Mouse (Mus musculus) left cerebral cortex, postnatal 25 days (tissue): ENCODE results near the gene Raph1. TPM values are rescaled to one million over a fixed set of nuclear protein-coding genes. Genes with fewer than 3 reads are reported as not detected.
A peak's percentile ranks its signal among the peaks of the same experiment; 100 is the strongest.

Experiments used
- DNase-seq, 2 experiments: peaks; one replicate each; pipeline ENCODE4 v3.0.0; 2022; ENCODE audit warnings: low spot score in 2 of 2, mixed read lengths in 1 of 2
- intact Hi-C: fragments of 180-260 bp; cut with DNase I; formaldehyde crosslinking; loops from one replicate; pipeline ENCODE4 v1.15.1; 2025
- total RNA-seq, 2 experiments: library from RNA; stranded (reverse); gene quantifications; 2 replicates each; pipeline ENCODE4 v1.2.3; 2021

Gene Raph1
- 10 to 100 TPM; 79.6 to 89.1 TPM for total RNA-seq

DNA sequence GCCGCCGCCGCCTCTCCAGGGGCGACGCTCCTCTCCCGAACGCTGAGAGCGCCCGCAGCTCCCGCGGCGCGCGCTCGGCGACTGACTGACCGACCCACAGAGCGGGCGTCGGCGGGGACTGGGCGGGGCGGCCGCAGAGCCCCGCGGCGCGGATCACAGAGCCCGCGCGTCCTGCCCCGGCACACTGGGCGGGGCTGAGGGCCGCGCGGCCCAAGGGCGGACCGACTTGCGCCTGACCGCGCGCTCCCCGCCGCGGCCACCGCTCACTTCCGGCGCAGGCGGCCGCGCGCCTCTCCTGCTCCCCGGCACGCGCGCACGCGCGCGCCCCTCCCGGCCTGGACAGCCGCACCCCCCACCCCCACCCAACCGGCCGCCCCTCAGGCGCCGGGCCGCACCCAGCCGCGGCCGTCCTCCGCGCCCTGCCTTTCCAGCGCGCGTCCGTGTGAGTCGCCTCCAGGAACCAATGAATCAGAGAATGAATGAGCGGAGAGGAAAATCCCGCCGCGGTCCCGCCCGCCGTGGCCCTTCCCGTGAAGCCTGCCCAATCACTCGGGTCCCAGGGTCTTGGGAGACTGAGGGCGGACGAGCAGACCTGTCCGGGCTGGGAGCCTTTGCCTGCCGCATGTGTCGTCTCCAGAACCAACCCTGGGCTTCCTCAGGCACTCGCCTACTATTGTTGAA is at the start of gene Raph1:
Gene Raph1, minus strand, starts transcription at position 474 of the 681 bp plus-strand sequence.
- intact Hi-C loops: loop anchor here (2.0 to 5.0 kb wide), 5 partner anchors 91 to 296 kb away; partner anchors contain the start of gene Abi2
- DNase-seq: peak; percentile 82

DNA sequence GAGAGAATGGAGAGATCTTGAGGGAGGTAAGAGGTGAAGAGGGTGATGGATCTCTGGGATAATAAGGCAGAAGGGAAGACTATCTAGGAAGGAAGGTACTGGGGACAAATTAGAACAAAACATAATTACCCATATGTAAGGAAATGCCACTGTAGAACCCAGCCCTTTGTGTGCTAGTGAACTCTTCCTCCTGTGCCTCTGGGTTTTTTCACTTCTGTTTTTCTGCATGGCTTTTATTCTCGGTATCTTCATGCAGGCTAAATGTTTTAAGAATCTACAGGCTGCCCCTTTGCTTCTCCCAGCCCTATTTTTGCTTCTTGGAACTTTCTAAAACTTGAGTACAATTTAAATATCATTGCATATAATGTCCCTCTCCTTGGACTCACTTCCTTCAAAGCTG is 48.8 kb upstream of the Raph1 start:
- intact Hi-C loops: no loop called here
- no peak for DNase-seq

DNA sequence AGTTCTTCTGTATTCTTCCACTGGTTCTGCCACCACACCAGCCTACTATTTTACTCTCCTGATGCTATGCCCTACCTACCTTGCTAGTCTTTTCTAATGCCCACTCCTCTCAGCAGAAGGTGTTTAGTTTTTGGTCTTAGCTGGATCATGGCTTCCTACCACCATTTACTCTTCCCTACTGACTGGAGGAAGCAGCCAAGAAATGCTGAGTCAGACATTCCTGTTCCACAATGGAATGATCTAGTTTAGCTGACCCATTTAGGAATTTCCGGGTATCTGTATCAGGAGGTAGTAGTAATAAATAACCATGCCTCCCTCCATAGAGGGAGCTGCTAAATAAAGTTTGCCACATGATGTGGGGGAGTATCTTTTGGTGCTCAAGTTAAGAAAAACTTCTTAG is 48.0 kb upstream of the Raph1 start:
- peak in 1 of 2 experiments; percentile 44 for DNase-seq
- intact Hi-C loops: no loop called here

GRCm38 (mm10) chr1:60611968-60612367 is 45.1 kb upstream of the Raph1 start:
- DNase-seq: no peak
- intact Hi-C loops: no loop called here

- DNase-seq: no peak
- intact Hi-C loops: no loop called here
Observed at GRCm38 (mm10) chr1:60610631-60611030, 43.7 kb upstream of the Raph1 start.

DNA sequence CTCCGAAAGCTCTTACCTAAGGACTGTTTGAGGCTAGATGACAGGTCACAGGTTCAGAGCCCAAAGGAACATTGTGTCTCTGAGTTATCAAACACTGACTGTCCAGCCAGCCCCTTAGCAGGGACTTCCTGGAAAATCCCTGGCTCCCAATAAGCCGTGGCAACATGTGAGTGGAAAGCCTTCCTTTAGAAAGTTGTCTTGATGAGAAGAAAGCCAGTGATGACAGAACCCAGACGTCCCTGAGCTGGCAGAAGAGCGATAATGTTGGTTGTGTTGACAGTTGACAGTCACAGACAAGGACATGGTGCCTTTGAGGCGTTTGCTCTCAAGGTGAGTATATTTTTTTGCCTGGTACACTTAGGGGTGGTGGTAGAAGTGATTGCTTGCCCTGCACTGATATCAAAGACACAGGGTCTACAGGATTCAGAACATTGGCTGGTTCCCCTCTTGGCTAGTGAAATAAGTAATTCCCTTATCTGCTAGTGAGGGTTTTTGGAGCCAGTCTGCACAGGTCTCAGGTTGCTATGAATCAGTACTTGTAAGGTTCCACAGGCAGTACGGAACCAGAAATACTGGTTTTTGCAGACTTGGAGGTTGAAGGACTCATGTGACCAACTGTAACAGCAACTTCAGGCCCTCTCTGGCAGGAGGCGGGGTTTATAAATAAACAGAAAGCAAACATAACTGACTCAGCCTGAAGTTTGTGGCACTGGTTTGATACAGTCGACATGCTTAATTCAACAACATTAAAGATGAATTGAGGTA is 42.3 kb upstream of the Raph1 start:
- DNase-seq: no peak
- intact Hi-C loops: no loop called here

- intact Hi-C loops: no loop called here
- DNase-seq: no peak
Observed at GRCm38 (mm10) chr1:60604481-60605021, 37.6 kb upstream of the Raph1 start.

DNA sequence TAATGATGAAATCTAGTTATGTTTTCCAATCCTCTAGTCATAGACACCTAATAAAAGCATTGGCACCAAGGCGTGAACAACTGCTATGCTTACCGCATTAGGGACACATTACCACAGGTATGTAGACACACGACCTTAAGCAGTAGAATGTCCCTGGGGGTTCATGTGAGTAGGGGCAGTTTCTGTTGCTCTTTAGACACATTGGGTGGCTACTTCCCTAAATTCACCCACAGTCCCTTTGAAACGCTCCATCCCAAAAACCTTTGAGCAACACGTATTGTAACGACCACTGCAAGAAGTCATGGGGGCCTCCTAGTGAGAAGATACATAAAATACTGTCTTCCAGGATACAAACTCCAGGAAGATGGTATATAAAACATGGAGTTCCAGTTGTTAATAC is 33.8 kb upstream of the Raph1 start:
- intact Hi-C loops: no loop called here
- no peak for DNase-seq

DNA sequence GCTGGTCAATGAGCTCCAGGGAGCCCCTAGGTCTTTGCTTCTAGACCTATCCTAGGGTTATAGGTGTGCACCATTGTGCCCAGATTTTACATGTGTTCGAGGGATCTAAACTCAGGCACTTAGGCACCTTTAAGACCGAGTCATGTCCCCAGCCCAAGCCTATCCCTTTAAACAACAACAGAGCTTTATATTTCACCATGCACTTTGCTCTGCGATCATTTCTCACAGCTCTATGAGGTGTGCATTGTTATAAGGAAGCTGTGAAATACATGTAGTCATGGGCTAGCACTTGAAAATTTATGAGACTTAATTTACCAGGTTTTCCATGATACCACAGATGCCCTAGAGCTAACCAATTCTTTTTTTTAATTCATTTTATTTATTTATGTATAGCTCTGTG is 33.0 kb upstream of the Raph1 start:
- intact Hi-C loops: no loop called here
- no peak for DNase-seq

DNA sequence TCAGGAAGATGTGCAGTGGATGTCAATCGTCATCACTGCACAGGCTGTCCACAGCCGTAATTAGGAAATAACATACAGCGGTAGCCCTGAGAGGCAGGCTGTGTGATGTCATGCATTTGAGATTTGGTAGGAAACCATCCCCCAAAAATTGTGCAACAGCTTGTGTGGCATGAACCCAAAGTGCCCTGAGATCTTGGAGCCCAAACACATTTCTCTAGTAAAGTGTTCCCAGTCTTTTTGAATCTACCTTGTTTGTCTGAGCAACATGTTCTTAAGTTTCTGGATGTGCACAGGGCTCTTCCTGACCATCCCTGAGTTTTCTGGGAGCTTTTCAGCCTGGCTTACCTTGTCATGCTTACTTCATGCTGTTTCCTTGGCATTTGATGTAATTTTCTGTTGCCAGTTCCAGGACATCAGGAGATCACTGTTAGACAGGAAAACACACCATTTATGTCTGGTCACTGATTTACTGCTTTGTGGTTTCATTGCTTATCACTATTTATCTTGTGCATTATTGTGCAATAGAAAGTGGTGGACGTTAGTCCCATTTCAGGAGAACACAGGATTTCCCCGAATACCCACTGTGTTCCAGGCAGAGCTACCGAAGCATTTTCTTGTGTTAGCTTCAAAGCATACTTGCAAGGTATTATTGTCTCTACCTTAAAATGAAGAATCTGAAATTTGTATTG is 32.3 kb upstream of the Raph1 start:
- intact Hi-C loops: no loop called here
- DNase-seq: no peak

GRCm38 (mm10) chr1:60596386-60597320 is 29.7 kb upstream of the Raph1 start:
- intact Hi-C loops: no loop called here
- no peak for DNase-seq

DNA sequence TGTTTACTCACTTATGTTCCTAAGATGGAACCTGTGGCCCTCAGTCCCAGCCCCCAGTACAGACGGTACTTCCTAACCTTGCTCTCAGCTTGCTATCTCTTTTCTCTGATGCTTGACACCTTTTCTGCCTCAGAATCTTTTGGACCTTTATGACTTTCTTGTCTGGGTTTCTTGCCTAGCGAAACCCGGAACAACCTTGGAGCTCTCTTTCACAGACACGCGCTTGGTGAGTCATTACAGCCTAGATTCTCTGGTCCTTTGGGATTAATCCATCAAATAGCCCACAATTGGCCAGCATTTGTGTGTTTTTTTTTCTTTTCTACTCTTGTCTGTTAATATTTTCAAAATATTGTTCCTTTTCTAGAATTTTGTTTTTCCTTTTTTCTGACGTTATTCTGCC is 26.2 kb upstream of the Raph1 start:
- no peak for DNase-seq
- intact Hi-C loops: no loop called here

GRCm38 (mm10) chr1:60588887-60589629 is 22.2 kb upstream of the Raph1 start:
- no peak for DNase-seq
- intact Hi-C loops: no loop called here

GRCm38 (mm10) chr1:60580990-60581389 is 14.1 kb upstream of the Raph1 start:
- peak in 1 of 2 experiments; percentile 26 for DNase-seq
- intact Hi-C loops: no loop called here

- DNase-seq: no peak
- intact Hi-C loops: no loop called here
Observed at GRCm38 (mm10) chr1:60579886-60580285, 13.0 kb upstream of the Raph1 start.

DNA sequence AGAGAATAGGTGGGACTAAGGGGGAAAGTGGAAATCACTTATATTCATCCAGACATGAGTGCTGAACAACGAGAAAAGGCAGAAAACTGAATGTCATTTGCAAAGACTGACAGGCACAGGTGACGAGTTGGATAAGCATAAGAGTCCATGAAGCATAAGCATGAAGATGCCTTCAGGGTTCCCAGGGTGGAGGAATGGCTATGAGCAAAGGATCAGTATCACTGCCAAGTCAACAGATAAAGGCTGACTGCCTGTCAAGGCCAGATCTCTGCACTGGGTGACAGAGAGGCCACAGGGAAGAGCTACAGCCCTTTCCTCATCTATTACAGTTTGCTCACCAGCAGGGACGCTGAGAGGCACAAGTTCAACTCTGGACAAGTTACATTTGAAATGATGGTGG is 5.8 kb upstream of the Raph1 start:
- DNase-seq: no peak
- intact Hi-C loops: no loop called here

- intact Hi-C loops: loop anchor here (5.0 kb wide), 4 partner anchors 88 to 293 kb away; no protein-coding TSS in a partner anchor
- no peak for DNase-seq
Observed at GRCm38 (mm10) chr1:60569741-60570140, 2.8 kb upstream of the Raph1 start.

GRCm38 (mm10) chr1:60569210-60569609 is 2.3 kb upstream of the Raph1 start:
- intact Hi-C loops: loop anchor here (5.0 kb wide), 4 partner anchors 88 to 293 kb away; no protein-coding TSS in a partner anchor
- DNase-seq: no peak
